Mouse (Mus musculus): Measurements from ENCODE around the gene Ptgfrn. TPM values are rescaled to one million over a fixed set of nuclear protein-coding genes. Genes with fewer than 3 reads are reported as not detected.

Gene Ptgfrn
- polyA plus RNA-seq, 1 experiment from 2014 or later, result 2.3 TPM

DNA sequence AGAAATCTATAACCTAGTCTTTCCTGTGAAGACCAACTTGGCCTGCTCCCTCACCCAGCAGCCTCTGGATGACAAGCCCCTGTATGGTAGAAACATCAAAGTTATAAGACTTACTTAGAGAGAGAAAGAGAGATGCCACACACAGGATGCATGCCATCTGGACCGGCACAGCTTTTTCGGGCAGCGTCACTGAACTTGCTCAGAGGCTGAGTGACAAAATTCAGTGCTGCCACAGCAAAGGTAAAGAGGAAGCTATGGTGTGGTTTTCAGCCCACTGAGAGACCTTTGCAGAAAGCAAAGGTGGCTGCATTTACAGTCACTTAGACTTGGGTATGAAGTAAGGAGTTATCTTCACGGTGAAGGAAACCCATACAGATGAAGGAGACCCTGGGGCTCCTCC lies 80.7 kb downstream of the Ptgfrn start, which contains the start of gene Cd101:
Cd101 (minus strand) TSS at position 218 of the 400 bp plus-strand sequence.
- Histone ChIP-seq H3K9ac (replicated peaks) (no peak within 1 kb of the TSS), H3K27ac (no peak within 1 kb of the TSS), H3K27me3 (no peaks in the 10 kb centered on the region), H3K4me1 (replicated peaks) (no peaks in the 10 kb centered on the region), H3K4me3 (replicated peaks) (no peak within 1 kb of the TSS), H3K9me3 (no peaks in the 10 kb centered on the region), H3K4me2 (replicated peaks) (no peak within 1 kb of the TSS), H3K36me3 (no peaks in the 10 kb centered on the region)
- 97% methylated on average over 4 of the region's 4 CpGs for WGBS
- ATAC-seq, result no peak

DNA sequence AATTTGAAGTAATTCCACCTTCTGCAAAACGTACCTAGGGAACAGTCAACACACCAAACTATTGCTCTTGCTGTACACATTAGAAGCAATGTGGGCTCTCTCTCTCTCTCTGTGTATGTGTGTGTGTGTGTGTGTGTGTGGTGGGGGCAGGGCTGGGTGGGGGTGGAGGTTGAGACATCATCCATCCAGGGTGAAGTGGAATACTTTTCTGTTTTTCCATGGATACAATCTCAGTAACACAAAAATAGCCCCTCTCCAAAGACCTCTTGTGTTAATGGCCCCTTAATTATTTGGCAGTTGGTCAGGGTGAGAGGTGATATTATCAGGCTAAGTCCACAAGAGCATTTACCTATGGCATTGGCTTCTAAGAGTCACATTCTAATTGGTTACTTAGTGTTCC lies 83.3 kb downstream of the Ptgfrn start:
- Histone ChIP-seq H3K36me3 (no peaks in the 10 kb centered on the region), H3K27ac (no peak overlapping the region), H3K27me3 (no peaks in the 10 kb centered on the region), H3K9me3 (no peaks in the 10 kb centered on the region), H3K4me3 (replicated peaks) (no peak overlapping the region), H3K9ac (replicated peaks) (no peak overlapping the region), H3K4me1 (replicated peaks) (no peaks in the 10 kb centered on the region), H3K4me2 (replicated peaks) (no peak overlapping the region)
- WGBS, result 78% methylated on average over 1 of the region's 1 CpGs
- ATAC-seq, result no peak

- Histone ChIP-seq H3K9ac (replicated peaks) (no peak overlapping the region), H3K4me3 (replicated peaks) (no peak overlapping the region), H3K36me3 (no peaks in the 10 kb centered on the region), H3K27ac (no peak overlapping the region), H3K4me2 (replicated peaks) (no peak overlapping the region), H3K4me1 (replicated peaks) (no peaks in the 10 kb centered on the region), H3K27me3 (no peaks in the 10 kb centered on the region), H3K9me3 (no peaks in the 10 kb centered on the region)
- 92% methylated on average over 6 of the region's 6 CpGs for WGBS
- no peak for ATAC-seq
Observed at GRCm38 (mm10) chr3:101022967-101023366, 87.1 kb downstream of the Ptgfrn start.

DNA sequence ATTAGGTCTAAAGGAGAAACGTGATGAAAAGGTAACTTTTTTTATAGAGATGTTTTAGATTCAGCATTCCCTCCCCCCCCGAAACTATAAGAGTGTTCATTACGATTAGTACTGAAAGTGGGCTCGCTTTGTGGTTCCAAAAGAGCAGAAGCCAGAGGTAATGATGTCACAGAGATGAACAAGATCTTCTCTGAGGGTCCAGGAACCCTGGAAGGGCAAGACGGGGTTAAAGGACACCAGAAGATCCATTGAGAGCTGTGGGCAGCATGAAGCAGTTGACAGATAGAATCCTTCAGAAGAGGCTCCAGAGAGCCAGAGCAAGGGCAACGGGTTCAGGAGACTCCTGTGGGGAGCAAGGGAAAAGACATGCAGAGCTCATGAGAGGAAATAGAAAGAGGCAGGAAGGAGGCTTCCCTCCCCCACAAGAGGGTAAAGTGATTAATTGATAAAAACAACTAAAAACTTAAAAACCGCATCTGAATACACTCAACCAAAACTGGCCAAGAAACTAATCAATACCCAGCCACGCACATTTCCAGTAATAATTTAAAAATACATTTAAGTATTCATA lies 88.5 kb downstream of the Ptgfrn start:
- no peaks in the 10 kb centered on the region for H3K27me3 ChIP-seq
- H3K4me1 ChIP-seq (replicated peaks), result no peaks in the 10 kb centered on the region
- H3K27ac ChIP-seq, result no peak overlapping the region
- H3K9ac ChIP-seq (replicated peaks), result no peak overlapping the region
- H3K9me3 ChIP-seq, result no peaks in the 10 kb centered on the region
- no peak for ATAC-seq
- no peak overlapping the region for H3K4me3 ChIP-seq (replicated peaks)
- no peak overlapping the region for H3K4me2 ChIP-seq (replicated peaks)
- WGBS, result 82% methylated on average over 8 of the region's 8 CpGs
- no peaks in the 10 kb centered on the region for H3K36me3 ChIP-seq

DNA sequence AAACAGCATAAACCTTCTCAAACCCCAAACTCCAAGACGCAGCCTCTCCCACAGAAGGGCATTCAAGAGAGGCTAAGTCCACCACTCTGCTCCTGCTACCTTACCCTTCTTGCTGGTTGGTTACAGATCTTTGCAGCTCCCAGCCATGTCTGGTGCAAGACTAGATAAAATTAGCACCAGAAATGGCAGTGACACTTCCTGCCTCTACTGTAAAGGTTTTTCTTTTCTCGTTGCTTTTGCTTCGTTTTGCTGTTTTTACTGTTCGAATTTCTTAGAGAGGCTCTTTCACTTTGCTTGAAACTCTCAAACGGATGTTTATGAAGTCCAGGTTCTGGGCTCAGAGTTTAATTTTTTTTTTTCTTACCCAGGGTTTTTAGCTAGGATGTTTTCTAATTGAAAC lies 89.0 kb downstream of the Ptgfrn start:
- Histone ChIP-seq H3K4me3 (replicated peaks) (no peak overlapping the region), H3K9me3 (no peaks in the 10 kb centered on the region), H3K4me1 (replicated peaks) (no peaks in the 10 kb centered on the region), H3K9ac (replicated peaks) (no peak overlapping the region), H3K27ac (no peak overlapping the region), H3K4me2 (replicated peaks) (no peak overlapping the region), H3K36me3 (no peaks in the 10 kb centered on the region), H3K27me3 (no peaks in the 10 kb centered on the region)
- ATAC-seq, result no peak
- WGBS, result 92% methylated on average over 5 of the region's 5 CpGs

GRCm38 (mm10) chr3:101018494-101018893 lies 91.6 kb downstream of the Ptgfrn start:
- Histone ChIP-seq H3K4me1 (replicated peaks) (no peaks in the 10 kb centered on the region; the same call in 1 of the 2 replicates), H3K36me3 (no peaks in the 10 kb centered on the region), H3K27ac (no peak overlapping the region), H3K9ac (replicated peaks) (no peak overlapping the region), H3K4me3 (replicated peaks) (no peak overlapping the region), H3K27me3 (no peaks in the 10 kb centered on the region), H3K9me3 (no peaks in the 10 kb centered on the region), H3K4me2 (replicated peaks) (no peak overlapping the region)
- 83% methylated on average over 6 of the region's 6 CpGs for WGBS
- no peak for ATAC-seq

DNA sequence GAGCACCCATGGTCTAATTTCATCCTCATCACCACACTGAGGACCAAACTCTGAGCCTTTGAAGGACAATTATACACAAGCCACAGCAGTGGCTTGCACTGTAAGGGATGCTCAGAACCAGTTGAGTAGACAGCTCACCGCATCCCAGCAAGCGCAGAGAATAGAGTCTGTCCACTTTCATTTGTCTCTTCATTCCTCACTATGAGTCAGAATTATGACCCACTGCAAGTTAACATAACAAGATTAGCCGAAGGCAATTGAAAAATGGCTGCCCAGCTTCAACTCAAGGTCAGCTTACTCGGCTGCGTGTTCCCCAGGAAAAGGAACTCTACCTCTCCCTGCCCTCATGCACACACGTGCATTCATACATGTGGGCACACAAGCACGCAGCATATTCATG lies 94.0 kb downstream of the Ptgfrn start:
- H3K4me3 ChIP-seq (replicated peaks), result no peak overlapping the region
- 85% methylated on average over 7 of the region's 7 CpGs for WGBS
- no peaks in the 10 kb centered on the region for H3K9me3 ChIP-seq
- peaks cover 6% of the 10 kb centered on the region; the same call in 1 of the 2 replicates for H3K4me1 ChIP-seq (replicated peaks)
- no peak overlapping the region for H3K9ac ChIP-seq (replicated peaks)
- no peaks in the 10 kb centered on the region for H3K27me3 ChIP-seq
- H3K27ac ChIP-seq, result no peak overlapping the region
- ATAC-seq, result no peak
- H3K4me2 ChIP-seq (replicated peaks), result no peak overlapping the region
- H3K36me3 ChIP-seq, result no peaks in the 10 kb centered on the region

GRCm38 (mm10) chr3:101015254-101015653 lies 94.8 kb downstream of the Ptgfrn start:
- H3K9me3 ChIP-seq, result no peaks in the 10 kb centered on the region
- 64% methylated on average over 4 of the region's 4 CpGs for WGBS
- ATAC-seq, result no peak
- H3K4me2 ChIP-seq (replicated peaks), result no peak overlapping the region
- H3K36me3 ChIP-seq, result no peaks in the 10 kb centered on the region
- H3K9ac ChIP-seq (replicated peaks), result no peak overlapping the region
- no peaks in the 10 kb centered on the region for H3K27me3 ChIP-seq
- peaks cover 6% of the 10 kb centered on the region; the same call in 1 of the 2 replicates for H3K4me1 ChIP-seq (replicated peaks)
- no peak overlapping the region for H3K27ac ChIP-seq
- no peak overlapping the region for H3K4me3 ChIP-seq (replicated peaks)

- H3K4me2 ChIP-seq (replicated peaks), result no peak overlapping the region
- no peak overlapping the region for H3K27ac ChIP-seq
- no peaks in the 10 kb centered on the region for H3K9me3 ChIP-seq
- H3K9ac ChIP-seq (replicated peaks), result no peak overlapping the region
- H3K36me3 ChIP-seq, result no peaks in the 10 kb centered on the region
- 91% methylated on average over 3 of the region's 3 CpGs for WGBS
- no peak for ATAC-seq
- H3K4me1 ChIP-seq (replicated peaks), result peaks cover 6% of the 10 kb centered on the region; the same call in 1 of the 2 replicates
- H3K27me3 ChIP-seq, result no peaks in the 10 kb centered on the region
- no peak overlapping the region for H3K4me3 ChIP-seq (replicated peaks)
Observed at GRCm38 (mm10) chr3:101013536-101013935, 96.5 kb downstream of the Ptgfrn start.

DNA sequence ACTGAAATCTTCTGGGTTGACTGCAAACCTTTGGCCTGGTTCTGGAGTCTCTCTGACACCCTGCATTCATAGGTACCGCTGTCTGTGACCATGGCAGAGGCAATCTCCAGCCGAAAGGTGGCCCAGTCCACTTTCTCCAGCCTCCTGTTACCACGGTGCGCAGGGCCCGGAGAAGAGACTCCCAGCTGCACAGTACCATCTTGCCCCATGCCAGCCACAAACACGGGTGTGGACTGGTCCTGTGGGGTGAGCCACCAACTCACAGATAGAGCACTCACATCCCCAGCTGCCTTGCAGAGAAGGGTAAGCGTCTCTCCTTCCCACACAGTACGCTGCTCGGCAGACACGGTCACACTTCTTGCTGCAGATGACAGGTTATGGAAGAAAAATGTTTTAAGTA lies 97.1 kb downstream of the Ptgfrn start:
- Histone ChIP-seq H3K4me2 (replicated peaks) (no peak overlapping the region), H3K27me3 (no peaks in the 10 kb centered on the region), H3K9ac (replicated peaks) (no peak overlapping the region), H3K36me3 (no peaks in the 10 kb centered on the region), H3K4me1 (replicated peaks) (peaks cover 6% of the 10 kb centered on the region; the same call in 1 of the 2 replicates), H3K4me3 (replicated peaks) (no peak overlapping the region), H3K27ac (no peak overlapping the region), H3K9me3 (no peaks in the 10 kb centered on the region)
- no peak for ATAC-seq
- WGBS, result 93% methylated on average over 10 of the region's 10 CpGs

GRCm38 (mm10) chr3:101012597-101012996 lies 97.5 kb downstream of the Ptgfrn start:
- Histone ChIP-seq H3K27ac (no peak overlapping the region), H3K9me3 (no peaks in the 10 kb centered on the region), H3K4me3 (replicated peaks) (no peak overlapping the region), H3K4me1 (replicated peaks) (peaks cover 6% of the 10 kb centered on the region; the same call in 1 of the 2 replicates), H3K36me3 (no peaks in the 10 kb centered on the region), H3K9ac (replicated peaks) (no peak overlapping the region), H3K4me2 (replicated peaks) (no peak overlapping the region), H3K27me3 (no peaks in the 10 kb centered on the region)
- ATAC-seq, result no peak
- 74% methylated on average over 8 of the region's 8 CpGs for WGBS

DNA sequence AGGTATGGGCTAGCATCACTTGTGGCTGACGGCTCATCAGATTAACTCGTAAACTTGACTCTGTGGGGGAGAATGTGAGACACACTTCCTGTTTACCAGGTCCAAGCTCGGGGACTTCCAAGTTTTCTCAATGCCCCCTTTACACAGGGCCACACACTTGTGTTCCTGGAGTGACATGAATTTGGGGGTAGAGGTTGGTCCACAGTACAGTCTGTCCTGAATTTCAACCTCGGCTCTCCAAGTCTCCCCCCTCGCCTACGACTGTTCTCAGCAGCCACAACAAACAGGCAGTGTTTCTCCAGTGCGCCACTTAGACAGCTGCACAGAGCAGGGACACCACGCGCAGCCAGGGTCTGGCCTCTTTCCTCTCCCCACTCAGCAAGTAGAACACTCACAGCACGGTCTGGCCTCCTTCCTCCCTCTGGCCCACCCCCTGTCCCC lies 97.9 kb downstream of the Ptgfrn start:
- Histone ChIP-seq H3K9ac (replicated peaks) (no peak overlapping the region), H3K27me3 (no peaks in the 10 kb centered on the region), H3K4me3 (replicated peaks) (no peak overlapping the region), H3K36me3 (no peaks in the 10 kb centered on the region), H3K27ac (no peak overlapping the region), H3K4me1 (replicated peaks) (peaks cover 6% of the 10 kb centered on the region; the same call in 1 of the 2 replicates), H3K4me2 (replicated peaks) (no peak overlapping the region), H3K9me3 (no peaks in the 10 kb centered on the region)
- 0 out of 2 replicates have a peak, but pooled peaks have one; percentile 17 for ATAC-seq
- 73% methylated on average over 10 of the region's 10 CpGs for WGBS

- Histone ChIP-seq H3K27me3 (no peaks in the 10 kb centered on the region), H3K9ac (replicated peaks) (no peak overlapping the region), H3K36me3 (no peaks in the 10 kb centered on the region), H3K4me3 (replicated peaks) (no peak overlapping the region), H3K4me1 (replicated peaks) (peaks cover 6% of the 10 kb centered on the region; the same call in 1 of the 2 replicates), H3K27ac (no peak overlapping the region), H3K9me3 (no peaks in the 10 kb centered on the region), H3K4me2 (replicated peaks) (no peak overlapping the region)
- ATAC-seq, result no peak
- WGBS, result 73% methylated on average over 5 of the region's 5 CpGs
Observed at GRCm38 (mm10) chr3:101011203-101011600, 98.9 kb downstream of the Ptgfrn start.

Data from midbrain, embryonic 13.5 days (tissue).